Mouse (Mus musculus) embryonic stem cell, embryonic (primary cell): ENCODE results near the gene Rab11a.

Source experiments
- CTCF ChIA-PET, 4 experiments: fragments of 300-600 bp in 2 of 4; fragments of 350-600 bp in 2 of 4; sonication (Branson Sonifier 250); formaldehyde crosslinking; loops; one replicate each; lab custom pipeline; 2022; ENCODE audit warnings: inconsistent platforms in 2 of 4; lab: Charles Lee
- POLR2A ChIA-PET, 4 experiments: fragments of 300-600 bp in 2 of 4; fragments of 350-600 bp in 2 of 4; sonication (Branson Sonifier 250); formaldehyde crosslinking; loops; one replicate each; lab custom pipeline; 2022; ENCODE audit warnings: antibody characterized with exemption in 4 of 4, inconsistent platforms in 1 of 4; lab: Charles Lee

Rab11a gene

GRCm38 (mm10) chr9:64737406-64738201 is at the start of gene Rab11a:
Rab11a (minus strand) TSS chr9:64737758.
- CTCF ChIA-PET = interaction anchor here in 3 of 4 experiments (0.5 to 2.2 kb wide), 11 partner anchors 31 to 456 kb away, joined by 3 to 15 read pairs (median 4); partner anchors contain the start of genes Dennd4a (in 1 of the 3) and Tipin (in 1 of the 3)
- POLR2A ChIA-PET = interaction anchor here (0.6 to 3.7 kb wide), 36 partner anchors 8 to 1757 kb away, joined by 3 to 25 read pairs (median 4); partner anchors contain the start of genes Dennd4a (in 3 of the 4), Tipin (in 2 of the 4), Hacd3 (in 1 of the 4) and Slc24a1 (in 1 of the 4)

DNA sequence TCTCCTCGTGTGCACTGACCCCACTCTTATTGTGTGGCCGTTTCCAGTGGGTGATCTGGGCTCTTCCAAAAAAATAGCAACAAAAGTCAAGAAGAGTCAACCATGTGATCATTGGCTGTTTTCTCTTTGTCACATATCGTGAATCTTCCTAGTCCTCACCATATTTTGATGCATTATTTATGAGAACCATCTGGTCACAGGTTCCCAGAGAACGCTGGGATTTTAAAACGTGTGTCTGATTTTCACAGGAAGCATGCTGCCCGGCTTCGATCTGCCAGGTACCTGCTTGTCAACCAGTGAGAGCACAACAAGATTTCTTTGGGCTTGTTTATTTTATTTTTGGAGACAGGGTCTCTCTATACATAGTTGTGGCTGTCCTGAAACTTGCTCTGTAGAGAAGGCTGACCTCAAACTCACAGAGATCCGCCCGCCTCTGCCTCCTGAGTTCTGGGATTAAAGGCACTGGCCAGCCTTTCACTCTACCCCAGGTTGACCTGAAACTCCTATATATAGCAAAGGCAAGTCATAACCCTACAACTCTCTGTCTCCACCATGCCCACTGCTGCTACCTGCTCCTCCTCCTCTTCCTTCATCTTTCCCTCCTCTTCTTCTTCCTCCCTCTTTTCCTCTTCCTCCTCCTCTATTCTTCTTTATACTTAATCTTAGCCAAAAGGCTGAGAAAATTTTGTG is 48.8 kb upstream of the Rab11a start:
- CTCF ChIA-PET = interaction anchor here in 2 of 4 experiments (1.6 to 1.8 kb wide), 2 partner anchors 10 to 76 kb away, joined by 3 to 7 read pairs; no protein-coding TSS in a partner anchor
- POLR2A ChIA-PET = no interaction called here

DNA sequence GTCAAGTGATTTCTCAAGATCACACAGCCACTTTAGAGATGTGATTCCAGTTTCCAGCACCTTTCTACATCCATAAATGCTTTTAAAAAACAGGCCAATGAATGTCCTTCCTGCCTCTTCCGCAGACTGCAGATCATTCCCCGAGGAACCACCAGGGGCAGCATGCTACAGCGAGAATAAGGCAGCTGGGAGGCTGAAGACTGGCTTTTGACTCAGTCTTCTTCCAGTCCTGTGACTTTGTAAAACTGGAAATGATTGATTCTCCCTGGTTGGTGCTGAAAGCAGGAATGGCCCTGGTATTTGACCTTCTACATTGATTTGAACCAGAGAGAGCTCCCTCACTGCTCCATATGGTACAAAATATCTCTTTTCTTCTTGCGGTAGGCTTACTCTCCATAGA is 47.3 kb upstream of the Rab11a start:
- CTCF ChIA-PET = interaction anchor here (0.6 to 1.9 kb wide), 32 partner anchors 9 to 1676 kb away, joined by 3 to 15 read pairs (median 4); partner anchors contain the start of genes Dennd4a (in 1 of the 4) and Mtfmt (in 1 of the 4)
- POLR2A ChIA-PET = interaction anchor here in 2 of 4 experiments (0.6 to 1.3 kb wide), 2 partner anchors 15 to 171 kb away, joined by 4 to 5 read pairs; no protein-coding TSS in a partner anchor

GRCm38 (mm10) chr9:64783511-64783910 is 46.0 kb upstream of the Rab11a start:
- ChIA-PET CTCF (interaction anchor here in 2 of 4 experiments (0.8 to 1.6 kb wide), 2 partner anchors 11 to 501 kb away, joined by 7 to 10 read pairs; no protein-coding TSS in a partner anchor), POLR2A (no interaction called here)

- ChIA-PET CTCF (interaction anchor here in 3 of 4 experiments (0.6 to 2.0 kb wide), 4 partner anchors 32 to 399 kb away, joined by 3 to 10 read pairs (median 4); partner anchors contain the start of gene Dennd4a (in 1 of the 3)), POLR2A (interaction anchor here in 1 of 4 experiments (0.9 kb wide), 1 partner anchor 11 kb away, joined by 3 read pairs; no protein-coding TSS in a partner anchor)
These were observed 42.1 kb upstream of the Rab11a start for GRCm38 (mm10) chr9:64779628-64780027.

GRCm38 (mm10) chr9:64778151-64778550 is 40.6 kb upstream of the Rab11a start:
- POLR2A ChIA-PET = interaction anchor here in 1 of 4 experiments (0.6 to 1.1 kb wide), 3 partner anchors 10 to 168 kb away, joined by 3 read pairs; no protein-coding TSS in a partner anchor
- CTCF ChIA-PET = interaction anchor here in 3 of 4 experiments (0.6 to 2.0 kb wide), 9 partner anchors 9 to 535 kb away, joined by 3 to 22 read pairs (median 3); no protein-coding TSS in a partner anchor

DNA sequence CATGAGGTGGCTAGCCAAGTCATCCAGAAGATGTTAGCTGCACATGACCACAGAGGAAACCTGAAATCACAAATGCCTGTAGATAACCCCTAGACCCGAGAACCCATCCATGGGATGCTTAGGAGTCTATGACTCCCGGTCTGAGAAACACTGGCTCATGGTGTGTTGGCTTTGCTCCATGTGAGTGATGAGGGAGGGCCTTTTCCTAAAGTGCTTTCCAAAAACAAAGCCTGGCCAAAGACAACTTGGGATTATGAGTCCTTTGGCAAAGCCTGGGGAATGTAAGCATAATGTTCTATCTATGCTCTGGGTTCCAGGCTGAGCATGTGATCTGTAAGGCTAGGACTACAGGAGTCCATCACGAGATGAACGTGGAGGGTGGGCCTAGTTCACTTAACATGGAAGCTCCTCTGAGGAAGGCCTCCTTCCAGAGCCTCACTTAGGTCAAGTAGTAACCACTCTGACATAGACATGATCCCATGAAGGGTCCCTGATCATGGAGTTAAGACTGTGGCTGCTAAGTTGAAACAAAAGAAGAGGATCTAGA is 40.0 kb upstream of the Rab11a start:
- POLR2A ChIA-PET = interaction anchor here in 1 of 4 experiments (1.1 kb wide), 1 partner anchor 44 kb away, joined by 3 read pairs; no protein-coding TSS in a partner anchor
- CTCF ChIA-PET = interaction anchor here in 3 of 4 experiments (0.6 to 1.8 kb wide), 9 partner anchors 8 to 535 kb away, joined by 3 to 22 read pairs (median 3); no protein-coding TSS in a partner anchor

DNA sequence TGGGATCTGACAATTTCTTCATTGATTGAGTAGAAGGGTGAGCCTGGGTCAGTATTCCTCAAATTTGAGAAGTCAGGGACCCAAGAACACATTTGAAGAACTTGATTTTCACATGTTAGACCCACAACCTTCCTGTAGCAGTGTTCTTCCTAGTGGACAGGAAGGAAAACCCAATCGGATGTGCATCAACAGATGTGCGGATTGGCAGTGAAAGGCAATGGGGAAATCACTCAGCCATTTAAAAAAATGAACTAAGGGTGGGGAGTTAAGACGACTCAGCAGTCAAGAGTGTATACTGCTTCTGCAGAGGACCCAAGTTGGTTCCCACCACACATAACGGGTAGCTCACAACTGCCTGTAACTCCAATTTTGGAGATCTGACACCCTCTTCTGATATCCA is 37.9 kb upstream of the Rab11a start:
- CTCF ChIA-PET = interaction anchor here (0.6 to 2.0 kb wide), 6 partner anchors 9 to 464 kb away, joined by 3 to 9 read pairs (median 3); no protein-coding TSS in a partner anchor
- POLR2A ChIA-PET = interaction anchor here in 1 of 4 experiments (1.4 kb wide), 1 partner anchor 29 kb away, joined by 3 read pairs; no protein-coding TSS in a partner anchor

DNA sequence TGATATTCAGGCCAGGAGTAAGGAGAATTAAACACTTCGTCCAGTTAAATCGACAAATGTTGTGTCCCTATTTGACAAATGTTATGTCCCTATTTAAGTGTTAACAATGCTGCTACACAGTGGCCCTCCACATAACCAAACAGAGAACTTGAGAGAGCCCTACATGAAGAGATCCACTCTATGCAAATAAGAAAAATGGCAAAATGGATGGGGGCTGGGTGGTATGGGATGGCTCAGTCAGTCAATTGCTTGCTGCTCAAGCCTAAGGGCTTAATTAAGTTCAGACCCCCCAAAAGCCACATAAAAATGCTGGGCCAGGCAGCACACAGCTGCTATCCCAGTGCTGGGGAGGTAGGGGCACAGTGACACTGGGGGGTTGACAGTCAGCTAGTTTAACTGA is 37.3 kb upstream of the Rab11a start:
- POLR2A ChIA-PET = interaction anchor here in 1 of 4 experiments (1.4 kb wide), 1 partner anchor 29 kb away, joined by 3 read pairs; no protein-coding TSS in a partner anchor
- CTCF ChIA-PET = interaction anchor here in 3 of 4 experiments (0.9 to 2.0 kb wide), 5 partner anchors 10 to 497 kb away, joined by 3 to 9 read pairs (median 3); no protein-coding TSS in a partner anchor

GRCm38 (mm10) chr9:64774411-64774811 is 36.9 kb upstream of the Rab11a start:
- POLR2A ChIA-PET = interaction anchor here in 2 of 4 experiments (0.6 to 1.4 kb wide), 6 partner anchors 15 to 406 kb away, joined by 3 read pairs; no protein-coding TSS in a partner anchor
- CTCF ChIA-PET = interaction anchor here (0.5 to 2.0 kb wide), 8 partner anchors 10 to 497 kb away, joined by 3 to 18 read pairs (median 3); no protein-coding TSS in a partner anchor

DNA sequence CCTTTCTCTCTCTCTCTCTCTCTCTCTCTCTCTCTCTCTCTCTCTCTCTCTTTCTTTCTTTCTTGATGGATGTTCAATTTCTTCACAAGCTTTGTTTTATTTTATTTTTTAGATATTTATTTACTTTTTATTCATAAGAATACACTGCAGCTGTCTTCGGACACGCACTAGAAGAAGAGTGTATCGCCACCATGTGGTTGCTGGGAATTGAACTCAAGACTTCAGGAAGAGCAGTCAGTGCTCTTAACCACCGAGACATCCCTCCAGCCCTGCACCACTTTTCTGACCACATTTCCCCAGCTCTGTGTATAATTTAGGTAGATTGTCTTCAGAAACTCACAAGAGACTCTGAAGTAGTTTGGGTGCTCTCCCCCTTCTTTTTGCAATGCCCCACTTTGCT is 36.4 kb upstream of the Rab11a start:
- ChIA-PET CTCF (interaction anchor here (0.5 to 2.0 kb wide), 10 partner anchors 11 to 497 kb away, joined by 3 to 18 read pairs (median 4); no protein-coding TSS in a partner anchor), POLR2A (interaction anchor here in 2 of 4 experiments (0.6 to 1.3 kb wide), 6 partner anchors 15 to 405 kb away, joined by 3 read pairs; partner anchors contain the start of gene Hacd3 (in 1 of the 2))

- ChIA-PET POLR2A (interaction anchor here in 2 of 4 experiments (0.8 to 1.3 kb wide), 3 partner anchors 42 to 248 kb away, joined by 3 read pairs; partner anchors contain the start of gene Hacd3 (in 1 of the 2)), CTCF (interaction anchor here (0.6 to 1.8 kb wide), 8 partner anchors 11 to 457 kb away, joined by 3 to 10 read pairs (median 4); no protein-coding TSS in a partner anchor)
These were observed 35.7 kb upstream of the Rab11a start for GRCm38 (mm10) chr9:64773254-64773653.

DNA sequence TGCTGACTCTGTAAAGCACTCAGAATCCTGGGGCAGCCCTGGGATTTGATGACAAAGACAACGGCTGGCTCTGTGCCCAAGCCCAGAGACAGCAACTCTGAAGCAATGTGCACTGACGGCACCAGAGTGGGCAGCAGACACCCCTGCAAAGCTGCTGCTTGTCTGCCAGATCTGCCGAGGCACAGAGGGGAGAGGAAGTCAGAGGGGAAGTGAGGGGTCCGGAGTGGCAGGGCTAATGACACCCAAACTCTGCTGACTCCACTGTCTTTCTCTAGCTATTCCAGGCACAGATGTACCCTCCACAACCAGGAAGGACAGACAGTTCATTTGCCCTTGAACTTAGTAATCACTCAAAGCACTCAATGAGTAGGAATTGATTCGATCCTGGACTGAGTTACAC is 33.7 kb upstream of the Rab11a start:
- CTCF ChIA-PET = interaction anchor here in 3 of 4 experiments (0.6 to 1.7 kb wide), 4 partner anchors 132 to 1523 kb away, joined by 3 to 10 read pairs (median 3); no protein-coding TSS in a partner anchor
- POLR2A ChIA-PET = no interaction called here

- POLR2A ChIA-PET = no interaction called here
- CTCF ChIA-PET = interaction anchor here in 1 of 4 experiments (0.7 to 1.7 kb wide), 2 partner anchors 22 to 133 kb away, joined by 3 to 5 read pairs; no protein-coding TSS in a partner anchor
These were observed 32.9 kb upstream of the Rab11a start for GRCm38 (mm10) chr9:64770411-64770849.

DNA sequence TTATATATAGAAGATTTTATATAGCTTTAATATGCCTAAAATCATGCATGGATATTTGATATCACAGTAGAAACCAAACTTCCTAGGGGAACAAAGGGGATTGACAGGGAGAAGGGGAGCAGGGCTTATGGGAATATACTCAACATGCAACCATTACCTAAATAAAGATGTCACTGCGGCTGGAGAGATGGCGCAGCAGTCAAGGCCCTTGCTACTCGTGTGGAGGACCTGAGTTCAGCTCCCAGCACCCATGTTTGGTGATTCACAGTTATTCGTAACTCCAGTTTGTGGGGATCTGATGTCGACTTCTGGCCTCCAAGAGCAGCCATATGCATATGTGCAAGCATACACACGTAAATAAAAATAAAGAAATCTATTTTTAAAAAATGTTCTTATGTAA is 32.4 kb upstream of the Rab11a start:
- CTCF ChIA-PET = interaction anchor here in 3 of 4 experiments (0.8 to 1.8 kb wide), 17 partner anchors 8 to 358 kb away, joined by 3 to 10 read pairs (median 6); partner anchors contain the start of gene Dennd4a (in 2 of the 3)
- POLR2A ChIA-PET = interaction anchor here in 2 of 4 experiments (1.0 to 1.2 kb wide), 3 partner anchors 15 to 224 kb away, joined by 3 to 5 read pairs (median 3); no protein-coding TSS in a partner anchor

GRCm38 (mm10) chr9:64769066-64769695 is 31.6 kb upstream of the Rab11a start:
- ChIA-PET CTCF (interaction anchor here (0.5 to 2.2 kb wide), 61 partner anchors 8 to 1017 kb away, joined by 3 to 20 read pairs (median 4); partner anchors contain the start of genes Dennd4a (in 2 of the 4), Rab11a (in 2 of the 4) and Tipin (in 1 of the 4)), POLR2A (interaction anchor here in 3 of 4 experiments (0.7 to 1.4 kb wide), 8 partner anchors 16 to 353 kb away, joined by 3 to 5 read pairs (median 4); partner anchors contain the start of gene Rab11a (in 1 of the 3))
